Mouse (Mus musculus): Measurements from ENCODE around the gene Slc6a16.

The Slc6a16 gene

DNA sequence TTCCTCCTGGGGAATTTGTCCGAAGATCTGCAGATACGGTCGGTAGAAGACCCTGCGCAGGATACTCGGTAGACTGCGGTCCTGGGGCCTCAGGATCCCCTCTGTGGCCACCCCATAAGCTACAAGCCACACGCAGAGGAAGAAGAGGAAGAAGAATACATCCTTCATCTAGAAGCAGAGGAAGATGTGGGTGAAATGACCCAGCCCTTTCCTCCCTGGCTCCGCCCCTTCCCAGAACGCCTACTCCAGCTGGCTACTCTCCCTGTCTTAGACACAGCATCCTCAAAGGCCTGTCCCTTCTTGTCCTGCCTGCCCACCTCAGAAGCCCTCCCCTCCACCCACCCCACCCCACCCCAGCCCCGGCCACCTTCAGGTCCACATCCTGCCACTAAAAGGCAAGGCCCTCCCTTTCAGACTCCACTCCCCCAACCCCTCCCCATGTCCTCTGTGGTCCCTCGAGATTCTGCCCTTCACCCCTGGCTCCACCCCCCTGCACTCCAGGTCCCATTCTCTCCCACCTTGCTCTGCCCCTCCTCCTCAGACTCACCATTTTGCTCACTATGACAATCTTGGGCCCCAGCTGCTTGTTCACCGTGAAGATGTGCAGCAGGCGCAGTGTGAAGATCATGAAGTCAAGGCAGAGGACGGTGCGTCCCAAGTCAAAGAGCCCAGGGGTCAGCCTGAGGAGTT lies 67.8 kb downstream of the Slc6a16 start:
- CTCF ChIA-PET = no interaction called here

DNA sequence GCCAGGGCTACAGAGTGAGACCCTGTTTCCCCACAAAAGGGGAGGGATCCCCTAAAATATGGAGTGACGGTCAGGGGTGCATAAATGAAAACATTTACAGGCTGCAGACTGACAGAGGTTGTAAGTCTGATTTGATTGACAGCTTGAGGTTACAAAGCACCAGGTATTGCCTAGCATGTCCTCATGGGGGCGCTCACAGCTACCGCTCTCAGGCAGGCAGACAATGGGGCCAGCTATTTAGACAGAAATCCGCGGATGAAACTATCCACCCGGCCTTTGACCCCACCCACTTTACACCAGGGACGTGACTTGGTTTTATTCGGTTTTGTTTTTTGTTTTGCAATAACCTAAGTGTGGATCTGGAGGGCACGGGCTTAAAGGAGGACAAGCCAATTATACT lies 68.6 kb downstream of the Slc6a16 start:
- CTCF ChIA-PET = no interaction called here

DNA sequence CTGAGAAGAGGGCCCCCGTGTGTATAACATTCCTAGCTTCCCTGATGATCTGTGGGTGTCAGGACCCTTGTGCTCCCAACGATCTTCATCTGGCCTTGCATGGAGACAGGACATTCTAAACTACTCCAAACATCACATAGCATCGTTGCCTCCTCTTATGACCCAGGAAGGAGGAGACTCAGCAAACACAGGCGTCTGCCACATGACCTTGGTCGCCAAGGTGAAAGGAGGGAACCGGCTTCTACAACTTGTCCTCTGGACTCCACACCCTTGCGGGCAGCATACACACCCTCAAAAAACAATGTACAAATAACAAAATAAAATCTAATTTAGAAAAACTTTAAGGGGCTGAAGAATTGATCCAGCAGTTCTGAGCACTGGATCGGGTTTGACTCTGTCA lies 71.1 kb downstream of the Slc6a16 start:
- CTCF ChIA-PET = no interaction called here

DNA sequence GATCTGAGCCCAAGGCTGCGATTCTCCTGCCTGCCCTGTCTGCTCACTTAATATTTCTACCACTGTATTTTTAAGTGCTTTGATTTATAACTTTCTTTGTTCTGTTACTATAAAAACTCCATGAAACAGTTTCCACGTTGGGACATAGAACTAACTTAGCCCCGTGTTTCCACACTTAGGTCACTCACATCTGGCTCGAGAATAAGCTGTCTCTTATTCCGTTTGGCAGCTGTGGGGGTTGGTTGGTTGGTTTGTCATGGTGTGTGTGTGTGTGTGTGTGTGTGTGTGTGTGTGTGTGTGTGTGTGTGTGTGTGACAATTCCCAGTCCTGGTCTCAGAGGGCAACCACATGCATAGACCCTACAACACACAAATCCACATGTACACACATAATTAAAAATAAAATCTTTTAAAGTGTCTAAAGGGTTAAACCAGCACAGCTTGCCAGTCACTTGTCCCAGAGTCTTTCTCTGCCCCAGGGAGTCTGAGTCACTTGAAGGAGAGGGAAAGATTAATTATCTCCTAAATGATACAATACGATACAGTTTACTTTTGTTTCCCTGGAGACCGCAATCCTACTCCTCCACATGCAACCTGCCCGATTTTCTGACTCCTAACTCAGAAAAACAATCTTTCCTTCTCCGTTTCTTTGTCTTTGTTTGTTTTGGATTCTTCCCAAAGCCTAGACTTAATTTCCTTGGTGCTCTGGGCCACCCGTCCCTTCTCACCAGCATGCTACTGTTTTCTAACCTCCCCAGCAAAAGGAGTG lies 72.0 kb downstream of the Slc6a16 start:
- CTCF ChIA-PET = interaction anchor here (0.7 kb wide), 1 partner anchor 92 kb away, joined by 4 read pairs; the partner anchor contains the start of gene Kcna7

DNA sequence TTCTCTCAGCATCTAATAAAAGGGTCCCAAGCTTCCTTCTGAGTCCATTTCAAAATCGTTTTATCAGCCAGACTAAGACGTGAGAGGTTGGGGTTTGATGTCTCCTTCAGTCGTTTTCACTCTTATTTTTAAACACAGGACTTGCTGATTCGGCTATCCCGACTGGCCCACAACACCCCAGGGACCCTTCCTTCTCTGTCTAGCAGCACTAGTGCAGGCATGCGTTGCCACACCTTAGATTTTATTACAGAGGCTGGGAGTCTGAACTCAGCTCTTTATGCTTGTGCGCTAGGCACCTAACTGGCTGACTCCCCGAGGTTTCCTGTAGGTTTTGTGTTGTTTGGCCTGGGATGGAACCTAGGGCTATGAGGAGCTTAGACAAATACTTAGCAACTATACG lies 72.6 kb downstream of the Slc6a16 start:
- CTCF ChIA-PET = interaction anchor here (0.7 kb wide), 1 partner anchor 92 kb away, joined by 4 read pairs; the partner anchor contains the start of gene Kcna7

DNA sequence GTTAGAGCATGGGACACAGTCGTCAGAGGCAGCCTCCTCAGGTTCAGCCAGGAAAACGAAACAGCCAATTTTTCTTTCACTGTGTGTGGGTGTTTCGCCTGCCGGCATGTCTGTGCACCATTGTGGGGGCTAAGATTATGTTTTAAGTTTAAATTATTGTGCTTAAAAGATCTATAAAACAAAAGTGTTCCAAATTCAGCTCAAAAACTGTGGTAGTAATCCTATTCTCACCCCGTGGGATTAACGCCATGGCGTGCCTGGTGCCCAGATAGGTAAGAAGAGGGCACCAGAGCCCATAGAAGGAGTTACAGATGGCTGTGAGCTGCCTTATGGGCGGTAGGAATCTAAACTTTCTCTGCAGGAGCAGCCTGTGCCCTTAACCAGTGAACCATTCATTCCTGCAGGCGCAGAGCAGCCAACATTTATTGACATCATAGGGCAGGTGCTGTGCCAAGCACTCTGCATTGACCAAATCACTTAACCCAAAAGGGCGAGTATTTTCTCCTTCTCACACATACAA lies 74.4 kb downstream of the Slc6a16 start:
- CTCF ChIA-PET = no interaction called here

DNA sequence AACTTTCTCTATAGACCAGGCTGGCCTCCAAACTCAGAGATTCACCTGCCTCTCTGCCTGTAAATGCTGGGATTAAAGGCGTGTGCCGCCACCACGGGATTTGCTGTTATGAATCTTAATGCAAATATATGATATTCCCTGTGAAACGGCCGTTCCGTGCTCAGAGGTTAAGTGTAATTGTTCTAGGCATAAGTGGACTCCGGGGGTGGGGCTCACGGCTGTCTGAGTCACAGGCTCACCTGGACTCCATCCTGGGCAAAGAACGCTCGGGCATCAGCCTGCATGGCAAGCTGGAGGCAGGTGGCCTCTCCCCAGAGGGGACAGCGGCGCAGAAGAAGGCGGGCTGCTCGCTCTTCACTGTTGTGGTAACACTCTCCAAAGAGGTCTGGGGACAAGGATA lies 75.7 kb downstream of the Slc6a16 start:
- CTCF ChIA-PET = interaction anchor here (0.6 kb wide), 1 partner anchor 188 kb away, joined by 8 read pairs; no protein-coding TSS in a partner anchor

DNA sequence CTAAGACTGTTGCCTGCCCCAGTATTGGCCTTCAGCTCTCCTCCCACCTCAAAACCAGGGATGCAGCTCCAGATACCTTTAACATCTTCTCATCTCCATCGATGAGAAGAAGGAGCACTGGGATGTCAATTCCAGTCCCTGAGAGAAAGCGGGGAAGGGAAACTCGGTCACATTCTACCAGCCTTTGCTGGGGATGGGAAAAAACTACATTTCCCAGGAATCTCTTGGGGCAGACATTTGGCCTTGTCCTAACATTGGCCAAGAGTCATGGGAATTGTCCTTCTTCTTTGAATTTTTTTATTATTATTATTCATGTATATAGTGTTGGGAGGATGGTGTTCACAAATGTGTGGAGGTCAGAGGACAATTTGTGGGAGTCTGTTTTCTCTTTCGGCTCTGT lies 81.4 kb downstream of the Slc6a16 start:
- CTCF ChIA-PET = no interaction called here

Data from spleen, embryonic (tissue).